Mouse (Mus musculus) bone marrow macrophage, adult 2 months (primary cell): ENCODE measurements around the gene Rad51c.
"Not testable (repeated sequence)": the region's sequence is repeated elsewhere in the genome, so short reads cannot be mapped to it uniquely, and the experiment has no call there.

Source experiments
- CTCF ChIP-seq: IDR thresholded peaks from 2 replicates; pipeline ENCODE4 v1.5.1; 2012; ENCODE audit warnings: low read depth, mild to moderate bottlenecking, low read length, moderate library complexity
- POLR2A ChIP-seq: IDR thresholded peaks from 2 replicates; pipeline ENCODE4 v1.6.1; 2012; ENCODE audit warnings: mild to moderate bottlenecking, low read depth, low read length, borderline replicate concordance

GRCm38 (mm10) chr11:87431813-87432212, 27.1 kb upstream of the Rad51c start:
- TF ChIP-seq CTCF, POLR2A: not testable (repeated sequence)
